Mouse (Mus musculus) frontal cortex, postnatal 36 days (tissue): ENCODE measurements around the gene Nr2f6.

Source experiments
- DNase-seq, 2 experiments: peaks; one replicate each; pipeline ENCODE4 v3.0.0; 2022; ENCODE audit warnings: low spot score in 2 of 2

Nr2f6 gene

GRCm38 (mm10) chr8:71381421-71381970 lies at the start of gene Nr2f6:
Gene Nr2f6 (minus strand): TSS chr8:71381960.
- no peak for DNase-seq

- no peak for DNase-seq
Measured at GRCm38 (mm10) chr8:71422121-71422520, 40.4 kb upstream of the Nr2f6 start.

GRCm38 (mm10) chr8:71411535-71412273 lies 29.9 kb upstream of the Nr2f6 start:
- no peak for DNase-seq

- DNase-seq, result no peak
Measured at GRCm38 (mm10) chr8:71408231-71408630, 26.5 kb upstream of the Nr2f6 start.

- no peak for DNase-seq
Measured at GRCm38 (mm10) chr8:71407441-71407840, 25.7 kb upstream of the Nr2f6 start.

GRCm38 (mm10) chr8:71406099-71407015 lies 24.6 kb upstream of the Nr2f6 start:
- DNase-seq, result no peak

GRCm38 (mm10) chr8:71405401-71406098 lies 23.8 kb upstream of the Nr2f6 start, which contains the start of gene Ankle1:
Gene Ankle1 (plus strand): TSS chr8:71406010.
- peak; percentile 94 for DNase-seq

GRCm38 (mm10) chr8:71404951-71405351 lies 23.2 kb upstream of the Nr2f6 start:
- DNase-seq, result peak in 1 of 2 experiments; percentile 24

GRCm38 (mm10) chr8:71404011-71404410 lies 22.3 kb upstream of the Nr2f6 start:
- no peak for DNase-seq

GRCm38 (mm10) chr8:71403107-71403885 lies 21.5 kb upstream of the Nr2f6 start:
- no peak for DNase-seq

GRCm38 (mm10) chr8:71402446-71402964 lies 20.7 kb upstream of the Nr2f6 start:
- DNase-seq, result no peak

GRCm38 (mm10) chr8:71401454-71401853 lies 19.7 kb upstream of the Nr2f6 start:
- no peak for DNase-seq

- DNase-seq, result no peak
Measured at GRCm38 (mm10) chr8:71400826-71401225, 19.1 kb upstream of the Nr2f6 start.

- DNase-seq, result no peak
Measured at GRCm38 (mm10) chr8:71397701-71398100, 15.9 kb upstream of the Nr2f6 start.

GRCm38 (mm10) chr8:71396639-71397305 lies 15.0 kb upstream of the Nr2f6 start, which contains the start of gene Babam1:
Gene Babam1 (plus strand): TSS chr8:71396861.
- peak; percentile 93 to 95 for DNase-seq

GRCm38 (mm10) chr8:71395629-71396028 lies 13.9 kb upstream of the Nr2f6 start, which contains the start of gene Ushbp1:
Gene Ushbp1 (minus strand): TSS chr8:71395802.
- DNase-seq, result no peak

GRCm38 (mm10) chr8:71395071-71395470 lies 13.3 kb upstream of the Nr2f6 start:
- DNase-seq, result no peak

GRCm38 (mm10) chr8:71394481-71394880 lies 12.7 kb upstream of the Nr2f6 start:
- no peak for DNase-seq

GRCm38 (mm10) chr8:71392871-71393270 lies 11.1 kb upstream of the Nr2f6 start:
- no peak for DNase-seq

GRCm38 (mm10) chr8:71392391-71392790 lies 10.6 kb upstream of the Nr2f6 start:
- DNase-seq, result no peak
